Mouse (Mus musculus): Measurements from ENCODE around the gene Mndal. TPM values are rescaled to one million over a fixed set of nuclear protein-coding genes. Genes with fewer than 3 reads are reported as not detected.
"Not testable (repeated sequence)": the region's sequence is repeated elsewhere in the genome, so short reads cannot be mapped to it uniquely, and the experiment has no call there.

Gene Mndal
- polyA plus RNA-seq, 1 experiment from 2014 or later, result 3.0 TPM

GRCm38 (mm10) chr1:173802689-173803281, 139.5 kb downstream of the Mndal start:
- not testable (repeated sequence) for H3K4me3 ChIP-seq; ATAC-seq (ENCODE audit: borderline replicate concordance, extremely low read depth, low FRiP score, low TSS enrichment); H3K27ac ChIP-seq; H3K27me3 ChIP-seq; H3K36me3 ChIP-seq; H3K4me2 ChIP-seq; H3K4me1 ChIP-seq; H3K9ac ChIP-seq; H3K9me3 ChIP-seq
- WGBS, result 44% methylated on average over 2 of the region's 2 CpGs

- H3K9me3 ChIP-seq; H3K27ac ChIP-seq; ATAC-seq (ENCODE audit: borderline replicate concordance, extremely low read depth, low FRiP score, low TSS enrichment); H3K4me3 ChIP-seq; H3K27me3 ChIP-seq; H3K9ac ChIP-seq; H3K4me1 ChIP-seq; H3K4me2 ChIP-seq; H3K36me3 ChIP-seq: not testable (repeated sequence)
- WGBS, result 48% methylated on average over 3 of the region's 3 CpGs
Observed at GRCm38 (mm10) chr1:173802207-173802606, 140.1 kb downstream of the Mndal start.

GRCm38 (mm10) chr1:173801791-173802190, 140.5 kb downstream of the Mndal start:
- H3K9me3 ChIP-seq; H3K27ac ChIP-seq; H3K27me3 ChIP-seq; H3K36me3 ChIP-seq; ATAC-seq (ENCODE audit: borderline replicate concordance, extremely low read depth, low FRiP score, low TSS enrichment); H3K4me1 ChIP-seq; H3K9ac ChIP-seq; H3K4me2 ChIP-seq; H3K4me3 ChIP-seq: not testable (repeated sequence)
- WGBS, result 73% methylated on average over 2 of the region's 2 CpGs

Other genes starting within 250 kb of the Mndal start
- gene Ifi207, start 200.7 kb downstream of the Mndal start, polyA plus RNA-seq (2015; fragmentation: Nextera tagmentation; extraction: Ambion mirVana), result 0.67 and 0.89 TPM in 2 replicates
- 1.9 and 2.6 TPM in 2 replicates for gene Ifi204, start 175.5 kb downstream of the Mndal start, polyA plus RNA-seq (2015; fragmentation: Nextera tagmentation; extraction: Ambion mirVana)
- gene Ifi211, start 29.4 kb downstream of the Mndal start, polyA plus RNA-seq (2015; fragmentation: Nextera tagmentation; extraction: Ambion mirVana), result 0.67 and 1.4 TPM in 2 replicates
- gene Ifi203, start 181 bp upstream of the Mndal start, polyA plus RNA-seq (2015; fragmentation: Nextera tagmentation; extraction: Ambion mirVana), result 1.5 and 1.7 TPM in 2 replicates
- gene Ifi202b, start 40.3 kb upstream of the Mndal start, polyA plus RNA-seq (2015; fragmentation: Nextera tagmentation; extraction: Ambion mirVana), result not detected in 2 replicates
- 0.24 and 0.58 TPM in 2 replicates for gene Ifi205, start 89.3 kb upstream of the Mndal start, polyA plus RNA-seq (2015; fragmentation: Nextera tagmentation; extraction: Ambion mirVana)
- not detected in 2 replicates for gene Olfr433, start 98.2 kb upstream of the Mndal start, polyA plus RNA-seq (2015; fragmentation: Nextera tagmentation; extraction: Ambion mirVana)
- not detected in 2 replicates for gene Olfr432, start 106.7 kb upstream of the Mndal start, polyA plus RNA-seq (2015; fragmentation: Nextera tagmentation; extraction: Ambion mirVana)
- not detected in 2 replicates for gene Olfr430, start 124.1 kb upstream of the Mndal start, polyA plus RNA-seq (2015; fragmentation: Nextera tagmentation; extraction: Ambion mirVana)
- not detected in 2 replicates for gene Olfr429, start 141.8 kb upstream of the Mndal start, polyA plus RNA-seq (2015; fragmentation: Nextera tagmentation; extraction: Ambion mirVana)
- not detected in 2 replicates for gene Olfr427, start 154.4 kb upstream of the Mndal start, polyA plus RNA-seq (2015; fragmentation: Nextera tagmentation; extraction: Ambion mirVana)
- not detected in 2 replicates for gene Olfr231, start 178.7 kb upstream of the Mndal start, polyA plus RNA-seq (2015; fragmentation: Nextera tagmentation; extraction: Ambion mirVana)
- gene Olfr424, start 189.0 kb upstream of the Mndal start, polyA plus RNA-seq (2015; fragmentation: Nextera tagmentation; extraction: Ambion mirVana), result not detected in 2 replicates
- not detected in 2 replicates for gene Olfr420, start 213.1 kb upstream of the Mndal start, polyA plus RNA-seq (2015; fragmentation: Nextera tagmentation; extraction: Ambion mirVana)
- gene Spta1, start 230.3 kb upstream of the Mndal start, polyA plus RNA-seq (2015; fragmentation: Nextera tagmentation; extraction: Ambion mirVana), result 0.54 and 0.62 TPM in 2 replicates

Measured in lung, embryonic 15.5 days (tissue).